Comparison of ENCODE assay signal across 15 mouse cellular contexts in the genomic region with DNA sequence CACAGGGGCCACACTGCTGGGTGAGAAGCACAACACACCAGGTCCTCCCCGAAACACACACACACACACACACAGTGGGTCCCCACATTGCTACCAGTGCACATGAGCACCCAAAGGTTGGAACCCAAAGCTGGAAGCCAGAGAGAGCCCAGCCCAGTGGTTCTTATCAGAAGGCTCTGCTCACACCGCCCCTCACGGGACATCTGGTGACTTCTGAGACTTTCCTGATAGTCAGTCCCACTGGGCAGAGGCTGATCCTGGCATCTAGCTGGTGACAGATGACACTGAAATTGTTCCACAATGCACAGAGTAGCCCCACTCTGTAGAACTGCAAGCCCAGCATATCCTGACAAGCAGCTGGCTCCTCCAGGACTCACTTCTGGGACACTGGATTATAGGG. TPM values are rescaled to one million over a fixed set of nuclear protein-coding genes. Genes with fewer than 3 reads are reported as not detected.
DNase-seq lines count a peak whose midpoint lies in the region; ATAC-seq and TF ChIP-seq lines count a peak whose summit lies in the region.
"Had no signal": no experiment of that assay in that cellular context is flagged by ENCODE, and none has a peak within 500 bp of the region (broad histone marks: within the 10 kb centered on the region; RNA-seq: fewer than 3 reads in every experiment).

No protein-coding gene starts in this region.

- WGBS in intestine, embryonic 15.5 days: 80% methylated on average over 3 of the region's 3 CpGs
- 70% methylated on average over 3 of the region's 3 CpGs for WGBS in intestine, postnatal 0 days
- 74% methylated on average over 3 of the region's 3 CpGs for WGBS in limb, embryonic 10.5 days
- 89% methylated on average over 3 of the region's 3 CpGs for WGBS in spleen, adult 2 months
- WGBS in kidney, embryonic 16.5 days: 77% methylated on average over 3 of the region's 3 CpGs

- no peak for TF ChIP-seq POLR2A in spleen, adult 2 months (IDR thresholded peaks at IDR 0.05; ENCODE audit: low read depth, low read length)

- TF ChIP-seq CTCF in intestine, postnatal 0 days (IDR thresholded peaks at IDR 0.05; ENCODE audit: low read depth): no peak
- TF ChIP-seq CTCF in spleen, adult 2 months (IDR thresholded peaks at IDR 0.05; ENCODE audit: extremely low read depth, insufficient read depth, insufficient read length, insufficient replicate concordance): no peak

- no peaks in the 10 kb centered on the region for H3K9me3 ChIP-seq in intestine, embryonic 15.5 days
- H3K9me3 ChIP-seq in intestine, postnatal 0 days (ENCODE audit: control insufficient read depth): no peaks in the 10 kb centered on the region
- H3K9me3 ChIP-seq in limb, embryonic 10.5 days (replicated peaks): no peaks in the 10 kb centered on the region
- H3K9me3 ChIP-seq in kidney, embryonic 16.5 days (ENCODE audit: low read length): no peaks in the 10 kb centered on the region
- H3K9me3 ChIP-seq: forebrain, embryonic 12.5 days; heart, embryonic 13.5 days had no signal

- H3K27me3 ChIP-seq in intestine, embryonic 15.5 days (replicated peaks): no peaks in the 10 kb centered on the region
- no peaks in the 10 kb centered on the region for H3K27me3 ChIP-seq in intestine, postnatal 0 days (replicated peaks; ENCODE audit: control insufficient read depth, insufficient read depth, low read length)
- H3K27me3 ChIP-seq in limb, embryonic 10.5 days (ENCODE audit: low read depth, poor library complexity, severe bottlenecking): no peaks in the 10 kb centered on the region; the same call in 1 of the 2 replicates
- H3K27me3 ChIP-seq in spleen, adult 2 months (ENCODE audit: control insufficient read depth, insufficient read depth, low read length): no peaks in the 10 kb centered on the region
- no peaks in the 10 kb centered on the region for H3K27me3 ChIP-seq in kidney, embryonic 16.5 days (ENCODE audit: insufficient read depth, low read length)
- H3K27me3 ChIP-seq: forebrain, embryonic 12.5 days; heart, embryonic 13.5 days; neural tube, embryonic 12.5 days had no signal

- peak; percentile 78 for DNase-seq in c-Kit-negative CD71-positive TER-119-positive erythroid progenitor cells, embryonic 14.5 days (ENCODE audit: low read depth, low spot score)
- DNase-seq in limb, embryonic 10.5 days (ENCODE audit: low spot score): no peak
- DNase-seq in spleen, adult 2 months (ENCODE audit: low read depth in 1 of 2, low spot score in 2 of 2): no peak
- DNase-seq in embryo, embryonic 10.5 days (ENCODE audit: low spot score): no peak
- DNase-seq in adipocyte (ENCODE audit: low spot score): no peak
- DNase-seq: gastrocnemius, adult 2 months; kidney, adult 9 months; lung, postnatal 10 days; midbrain, embryonic 14.5 days had no signal

- no peaks in the 10 kb centered on the region for H3K4me1 ChIP-seq in intestine, embryonic 15.5 days (replicated peaks)
- H3K4me1 ChIP-seq in intestine, postnatal 0 days (replicated peaks; ENCODE audit: control insufficient read depth, insufficient read depth, low read length): no peaks in the 10 kb centered on the region
- peaks cover 56% of the 10 kb centered on the region for H3K4me1 ChIP-seq in limb, embryonic 10.5 days
- H3K4me1 ChIP-seq in spleen, adult 2 months (ENCODE audit: control insufficient read depth, insufficient read depth, insufficient read length): peaks cover 19% of the 10 kb centered on the region; the same call in 1 of the 2 replicates
- H3K4me1 ChIP-seq in kidney, embryonic 16.5 days (ENCODE audit: insufficient read depth, low read length): peaks cover 14% of the 10 kb centered on the region

- H3K27ac ChIP-seq in intestine, embryonic 15.5 days: no peak overlapping the region
- no peak overlapping the region for H3K27ac ChIP-seq in intestine, postnatal 0 days (ENCODE audit: low read depth, low read length)
- 0 out of 2 replicates have a peak overlapping the region, but pooled peaks have one; percentile 15 for H3K27ac ChIP-seq in limb, embryonic 10.5 days
- H3K27ac ChIP-seq in spleen, adult 2 months (ENCODE audit: insufficient read depth, low read length): peak overlapping the region; percentile 24; the same call in 1 of the 2 replicates
- no peak overlapping the region for H3K27ac ChIP-seq in kidney, embryonic 16.5 days (ENCODE audit: low read length)
- H3K27ac ChIP-seq: forebrain, embryonic 12.5 days; heart, embryonic 13.5 days; neural tube, embryonic 12.5 days had no signal

- no peak overlapping the region for H3K4me2 ChIP-seq in intestine, embryonic 15.5 days (replicated peaks)
- no peak overlapping the region for H3K4me2 ChIP-seq in intestine, postnatal 0 days (replicated peaks; ENCODE audit: low read depth)
- H3K4me2 ChIP-seq in kidney, embryonic 16.5 days (replicated peaks; ENCODE audit: low read depth, low read length): no peak overlapping the region
- H3K4me2 ChIP-seq: forebrain, embryonic 12.5 days; heart, embryonic 13.5 days; neural tube, embryonic 12.5 days had no signal

- ATAC-seq in intestine, embryonic 15.5 days: peak; percentile 65; the same call in 1 of the 2 replicates
- no peak for ATAC-seq in intestine, postnatal 0 days
- ATAC-seq in kidney, embryonic 16.5 days (ENCODE audit: low FRiP score, low TSS enrichment): no peak

- no peak overlapping the region for H3K4me3 ChIP-seq in intestine, embryonic 15.5 days (replicated peaks)
- H3K4me3 ChIP-seq in intestine, postnatal 0 days (ENCODE audit: low read depth, low read length): no peak overlapping the region
- H3K4me3 ChIP-seq in limb, embryonic 10.5 days: no peak overlapping the region
- H3K4me3 ChIP-seq in spleen, adult 2 months (ENCODE audit: extremely low read depth, insufficient read depth, insufficient read length): no peak overlapping the region
- H3K4me3 ChIP-seq in kidney, embryonic 16.5 days (ENCODE audit: low read length): no peak overlapping the region
- H3K4me3 ChIP-seq: forebrain, embryonic 12.5 days; gastrocnemius, adult 2 months; heart, embryonic 13.5 days; neural tube, embryonic 12.5 days had no signal

- 0 out of 2 replicates have a peak, but pooled peaks cover 4% of the 10 kb centered on the region for H3K36me3 ChIP-seq in intestine, embryonic 15.5 days
- no peaks in the 10 kb centered on the region for H3K36me3 ChIP-seq in intestine, postnatal 0 days (ENCODE audit: control insufficient read depth, insufficient read depth)
- H3K36me3 ChIP-seq in limb, embryonic 10.5 days: peaks cover 24% of the 10 kb centered on the region
- peaks cover 7% of the 10 kb centered on the region for H3K36me3 ChIP-seq in spleen, adult 2 months (ENCODE audit: control insufficient read depth, insufficient read depth, low read length)
- peaks cover 4% of the 10 kb centered on the region; the same call in 1 of the 2 replicates for H3K36me3 ChIP-seq in kidney, embryonic 16.5 days (ENCODE audit: insufficient read depth, low read length)

- H3K9ac ChIP-seq in intestine, embryonic 15.5 days: no peak overlapping the region
- H3K9ac ChIP-seq in intestine, postnatal 0 days (ENCODE audit: low read depth, low read length): no peak overlapping the region
- H3K9ac ChIP-seq in kidney, embryonic 16.5 days (replicated peaks; ENCODE audit: low read length): no peak overlapping the region
- H3K9ac ChIP-seq: forebrain, embryonic 12.5 days had no signal

RNA-seq across cellular contexts. Expression of gene Prex1, which starts 10.1 kb away (rescaled TPM):
- 9.6 and 10.6 TPM in 2 replicates for polyA plus RNA-seq in intestine, embryonic 15.5 days (2015; fragmentation: Nextera tagmentation; extraction: Ambion mirVana)
- 4.0 TPM in 2 replicates for polyA plus RNA-seq in intestine, postnatal 0 days (2015; fragmentation: Nextera tagmentation; extraction: Ambion mirVana)
- polyA plus RNA-seq in limb, embryonic 10.5 days (2016; fragmentation: Nextera tagmentation; extraction: Ambion mirVana): 24.6 and 26.2 TPM in 2 replicates
- 123 and 154 TPM in 2 replicates for polyA plus RNA-seq in spleen, adult 2 months (2012; rRNA removed)
- polyA plus RNA-seq in kidney, embryonic 16.5 days (2015; fragmentation: Nextera tagmentation; extraction: Ambion mirVana): 15.7 and 17.8 TPM in 2 replicates

Comparison
In these comparisons a context has a peak if more than half of its experiments do, and no peak if none do; other contexts are left out.
1. H3K27ac ChIP-seq: peak in limb, embryonic 10.5 days (single experiment) and spleen, adult 2 months (single experiment); none in intestine, embryonic 15.5 days (single experiment), intestine, postnatal 0 days (single experiment) and kidney, embryonic 16.5 days (single experiment).